Mouse (Mus musculus): ENCODE measurements at regions not wholly inside any gene's neighbourhood (a gene's known extent, or its start where the extent isn't known, plus 50 kb on each side); places are given as distances from the start of the nearest gene placed in this dataset.

DNA sequence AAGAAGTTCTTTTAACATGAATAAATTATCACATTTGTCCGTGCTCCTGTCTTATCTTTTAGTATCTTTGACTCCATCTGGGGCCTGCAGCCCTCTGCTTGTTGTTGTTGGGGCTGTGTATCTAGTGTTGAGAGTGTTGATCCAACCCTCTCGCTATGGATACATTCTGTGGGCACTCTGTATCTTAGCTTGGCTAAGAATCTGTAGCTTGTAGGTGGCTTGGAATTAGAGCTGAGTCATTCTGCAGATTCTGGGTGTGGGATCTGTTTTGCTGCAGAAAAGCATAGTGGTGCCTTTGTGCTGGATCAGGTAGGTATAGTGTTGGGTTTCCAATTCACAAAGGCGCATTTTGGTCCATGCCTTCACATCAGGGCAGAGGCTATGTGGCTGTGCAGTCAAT is 365.6 kb downstream of the Fam198b start:
- no peak for TF ChIP-seq CTCF (IDR thresholded peaks at IDR 0.05; ENCODE audit: insufficient read depth, low read length)
- no peak for TF ChIP-seq POLR2A (IDR thresholded peaks at IDR 0.05; ENCODE audit: borderline replicate concordance, extremely low read depth, low read depth, low read length)

Data from lung, adult 2 months (tissue).